Mouse (Mus musculus): ENCODE measurements around the gene Atp5mpl. TPM values are rescaled to one million over a fixed set of nuclear protein-coding genes. Genes with fewer than 3 reads are reported as not detected.

Atp5mpl gene
- polyA plus RNA-seq, 1 experiment from 2014 or later: 689 TPM

GRCm38 (mm10) chr12:111983165-111983564 lies 16.4 kb upstream of the Atp5mpl start:
- Histone ChIP-seq H3K4me1 (ENCODE audit: control insufficient read depth, insufficient read depth, low read length) (no peaks in the 10 kb centered on the region), H3K4me3 (ENCODE audit: low read length) (no peak overlapping the region), H3K27ac (ENCODE audit: low read depth, low read length) (no peak overlapping the region), H3K9ac (ENCODE audit: low read depth, low read length) (no peak overlapping the region), H3K36me3 (ENCODE audit: control insufficient read depth, insufficient read depth, low read length) (no peaks in the 10 kb centered on the region), H3K9me3 (ENCODE audit: control insufficient read depth, low read length) (no peaks in the 10 kb centered on the region), H3K27me3 (ENCODE audit: control insufficient read depth, insufficient read depth, low read length) (no peaks in the 10 kb centered on the region), H3K4me2 (replicated peaks; ENCODE audit: low read depth, low read length) (no peak overlapping the region)
- WGBS: 77% methylated on average over 2 of the region's 2 CpGs
- no peak for ATAC-seq (ENCODE audit: low FRiP score, low TSS enrichment)

- Histone ChIP-seq H3K4me2 (replicated peaks; ENCODE audit: low read depth, low read length) (no peak overlapping the region), H3K4me3 (ENCODE audit: low read length) (no peak overlapping the region), H3K27ac (ENCODE audit: low read depth, low read length) (no peak overlapping the region), H3K9ac (ENCODE audit: low read depth, low read length) (no peak overlapping the region), H3K9me3 (ENCODE audit: control insufficient read depth, low read length) (no peaks in the 10 kb centered on the region), H3K27me3 (ENCODE audit: control insufficient read depth, insufficient read depth, low read length) (no peaks in the 10 kb centered on the region), H3K36me3 (ENCODE audit: control insufficient read depth, insufficient read depth, low read length) (no peaks in the 10 kb centered on the region), H3K4me1 (ENCODE audit: control insufficient read depth, insufficient read depth, low read length) (no peaks in the 10 kb centered on the region)
- 53% methylated on average over 8 of the region's 8 CpGs for WGBS
- no peak for ATAC-seq (ENCODE audit: low FRiP score, low TSS enrichment)
Measured at GRCm38 (mm10) chr12:111981831-111982230, 15.1 kb upstream of the Atp5mpl start.

- Histone ChIP-seq H3K4me3 (ENCODE audit: low read length) (no peak within 1 kb of the TSS), H3K36me3 (ENCODE audit: control insufficient read depth, insufficient read depth, low read length) (no peaks in the 10 kb centered on the region), H3K9me3 (ENCODE audit: control insufficient read depth, low read length) (no peaks in the 10 kb centered on the region), H3K4me1 (ENCODE audit: control insufficient read depth, insufficient read depth, low read length) (no peaks in the 10 kb centered on the region), H3K9ac (ENCODE audit: low read depth, low read length) (no peak within 1 kb of the TSS), H3K4me2 (replicated peaks; ENCODE audit: low read depth, low read length) (no peak within 1 kb of the TSS), H3K27ac (ENCODE audit: low read depth, low read length) (no peak within 1 kb of the TSS), H3K27me3 (ENCODE audit: control insufficient read depth, insufficient read depth, low read length) (no peaks in the 10 kb centered on the region)
- 59% methylated on average over 6 of the region's 6 CpGs for WGBS
- no peak for ATAC-seq (ENCODE audit: low FRiP score, low TSS enrichment)
Measured at GRCm38 (mm10) chr12:111980887-111981367, 14.2 kb upstream of the Atp5mpl start, which contains the start of gene Rd3l. Rd3l (minus strand) TSS chr12:111981317.

GRCm38 (mm10) chr12:111978274-111978673 lies 11.5 kb upstream of the Atp5mpl start:
- Histone ChIP-seq H3K36me3 (ENCODE audit: control insufficient read depth, insufficient read depth, low read length) (no peaks in the 10 kb centered on the region), H3K27ac (ENCODE audit: low read depth, low read length) (no peak overlapping the region), H3K9ac (ENCODE audit: low read depth, low read length) (no peak overlapping the region), H3K4me3 (ENCODE audit: low read length) (no peak overlapping the region), H3K4me2 (replicated peaks; ENCODE audit: low read depth, low read length) (no peak overlapping the region), H3K9me3 (ENCODE audit: control insufficient read depth, low read length) (no peaks in the 10 kb centered on the region), H3K4me1 (ENCODE audit: control insufficient read depth, insufficient read depth, low read length) (no peaks in the 10 kb centered on the region), H3K27me3 (ENCODE audit: control insufficient read depth, insufficient read depth, low read length) (no peaks in the 10 kb centered on the region)
- ATAC-seq (ENCODE audit: low FRiP score, low TSS enrichment): no peak
- 75% methylated on average over 6 of the region's 6 CpGs for WGBS

GRCm38 (mm10) chr12:111977138-111977537 lies 10.4 kb upstream of the Atp5mpl start:
- Histone ChIP-seq H3K9me3 (ENCODE audit: control insufficient read depth, low read length) (no peaks in the 10 kb centered on the region), H3K27me3 (ENCODE audit: control insufficient read depth, insufficient read depth, low read length) (no peaks in the 10 kb centered on the region), H3K4me3 (ENCODE audit: low read length) (no peak overlapping the region), H3K4me2 (replicated peaks; ENCODE audit: low read depth, low read length) (no peak overlapping the region), H3K9ac (ENCODE audit: low read depth, low read length) (no peak overlapping the region), H3K27ac (ENCODE audit: low read depth, low read length) (no peak overlapping the region), H3K4me1 (ENCODE audit: control insufficient read depth, insufficient read depth, low read length) (no peaks in the 10 kb centered on the region), H3K36me3 (ENCODE audit: control insufficient read depth, insufficient read depth, low read length) (no peaks in the 10 kb centered on the region)
- WGBS: 47% methylated on average over 6 of the region's 6 CpGs
- ATAC-seq (ENCODE audit: low FRiP score, low TSS enrichment): no peak

GRCm38 (mm10) chr12:111974578-111974977 lies 7.8 kb upstream of the Atp5mpl start:
- no peaks in the 10 kb centered on the region for H3K27me3 ChIP-seq (ENCODE audit: control insufficient read depth, insufficient read depth, low read length)
- H3K4me3 ChIP-seq (ENCODE audit: low read length): no peak overlapping the region
- ATAC-seq (ENCODE audit: low FRiP score, low TSS enrichment): no peak
- WGBS: 82% methylated on average over 6 of the region's 6 CpGs
- no peak overlapping the region for H3K4me2 ChIP-seq (replicated peaks; ENCODE audit: low read depth, low read length)
- no peaks in the 10 kb centered on the region for H3K4me1 ChIP-seq (ENCODE audit: control insufficient read depth, insufficient read depth, low read length)
- H3K27ac ChIP-seq (ENCODE audit: low read depth, low read length): no peak overlapping the region
- H3K36me3 ChIP-seq (ENCODE audit: control insufficient read depth, insufficient read depth, low read length): no peaks in the 10 kb centered on the region
- H3K9me3 ChIP-seq (ENCODE audit: control insufficient read depth, low read length): no peaks in the 10 kb centered on the region
- no peak overlapping the region for H3K9ac ChIP-seq (ENCODE audit: low read depth, low read length)

GRCm38 (mm10) chr12:111972504-111972903 lies 5.7 kb upstream of the Atp5mpl start:
- Histone ChIP-seq H3K9ac (ENCODE audit: low read depth, low read length) (no peak overlapping the region), H3K9me3 (ENCODE audit: control insufficient read depth, low read length) (no peaks in the 10 kb centered on the region), H3K4me1 (ENCODE audit: control insufficient read depth, insufficient read depth, low read length) (no peaks in the 10 kb centered on the region), H3K4me3 (ENCODE audit: low read length) (no peak overlapping the region), H3K4me2 (replicated peaks; ENCODE audit: low read depth, low read length) (no peak overlapping the region), H3K27ac (ENCODE audit: low read depth, low read length) (no peak overlapping the region), H3K27me3 (ENCODE audit: control insufficient read depth, insufficient read depth, low read length) (no peaks in the 10 kb centered on the region), H3K36me3 (ENCODE audit: control insufficient read depth, insufficient read depth, low read length) (no peaks in the 10 kb centered on the region)
- no peak for ATAC-seq (ENCODE audit: low FRiP score, low TSS enrichment)
- 91% methylated on average over 10 of the region's 10 CpGs for WGBS

- no peak for ATAC-seq (ENCODE audit: low FRiP score, low TSS enrichment)
- 0 out of 2 replicates have a peak, but pooled peaks cover under 1% of the 10 kb centered on the region for H3K4me1 ChIP-seq (ENCODE audit: control insufficient read depth, insufficient read depth, low read length)
- no peaks in the 10 kb centered on the region for H3K36me3 ChIP-seq (ENCODE audit: control insufficient read depth, insufficient read depth, low read length)
- no peak within 1 kb of the TSS for H3K27ac ChIP-seq (ENCODE audit: low read depth, low read length)
- H3K9me3 ChIP-seq (ENCODE audit: control insufficient read depth, low read length): no peaks in the 10 kb centered on the region
- H3K4me3 ChIP-seq (ENCODE audit: low read length): no peak within 1 kb of the TSS
- no peak within 1 kb of the TSS for H3K4me2 ChIP-seq (replicated peaks; ENCODE audit: low read depth, low read length)
- 82% methylated on average over 18 of the region's 18 CpGs for WGBS
- no peak within 1 kb of the TSS for H3K9ac ChIP-seq (ENCODE audit: low read depth, low read length)
- H3K27me3 ChIP-seq (ENCODE audit: control insufficient read depth, insufficient read depth, low read length): no peaks in the 10 kb centered on the region
Measured at GRCm38 (mm10) chr12:111971231-111971686, 4.5 kb upstream of the Atp5mpl start, which contains the start of gene Tdrd9. Tdrd9 (plus strand) TSS chr12:111971559.

- Histone ChIP-seq H3K9ac (ENCODE audit: low read depth, low read length) (no peak overlapping the region), H3K27ac (ENCODE audit: low read depth, low read length) (no peak overlapping the region), H3K4me1 (ENCODE audit: control insufficient read depth, insufficient read depth, low read length) (peaks cover 9% of the 10 kb centered on the region; the same call in 1 of the 2 replicates), H3K36me3 (ENCODE audit: control insufficient read depth, insufficient read depth, low read length) (no peaks in the 10 kb centered on the region), H3K4me3 (ENCODE audit: low read length) (no peak overlapping the region), H3K4me2 (replicated peaks; ENCODE audit: low read depth, low read length) (no peak overlapping the region), H3K27me3 (ENCODE audit: control insufficient read depth, insufficient read depth, low read length) (no peaks in the 10 kb centered on the region), H3K9me3 (ENCODE audit: control insufficient read depth, low read length) (no peaks in the 10 kb centered on the region)
- 78% methylated on average over 4 of the region's 4 CpGs for WGBS
- ATAC-seq (ENCODE audit: low FRiP score, low TSS enrichment): no peak
Measured at GRCm38 (mm10) chr12:111970085-111970484, 3.3 kb upstream of the Atp5mpl start.
